Mouse (Mus musculus) common myeloid progenitor, adult 5-6 weeks (primary cell): ENCODE data around the gene Phf21b. TPM values are rescaled to one million over a fixed set of nuclear protein-coding genes. Genes with fewer than 3 reads are reported as not detected.
"Not testable (repeated sequence)": the region's sequence is repeated elsewhere in the genome, so short reads cannot be mapped to it uniquely, and the experiment has no call there.

Source experiments
- ATAC-seq: replicated peaks from 2 replicates; pipeline ENCODE4 v1.8.0; 2016; ENCODE audit warnings: low read depth, mild to moderate bottlenecking, moderate TSS enrichment, inconsistent platforms; ENCODE audit not compliant: poor library complexity, severe bottlenecking
- total RNA-seq: library from RNA; stranded (forward); fragments of 200-1000, 187-1606 nt; gene quantifications from 2 replicates; pipeline ENCODE4 v1.2.3, GENCODE M21; 2017

The Phf21b gene
- total RNA-seq, 1 experiment from 2014 or later = 5.3 TPM

- ATAC-seq = no peak
These were observed 68.7 kb downstream of the Phf21b start for GRCm38 (mm10) chr15:84787161-84787560.

- ATAC-seq = no peak
These were observed 71.0 kb downstream of the Phf21b start for GRCm38 (mm10) chr15:84784812-84785211.

- ATAC-seq = no peak
These were observed 77.3 kb downstream of the Phf21b start for GRCm38 (mm10) chr15:84778587-84778986.

GRCm38 (mm10) chr15:84775421-84776174 lies 80.3 kb downstream of the Phf21b start:
- no peak for ATAC-seq

GRCm38 (mm10) chr15:84772191-84773111 lies 83.4 kb downstream of the Phf21b start:
- peak; percentile 58; the same call in 1 of the 2 replicates for ATAC-seq

GRCm38 (mm10) chr15:84769641-84770341 lies 86.1 kb downstream of the Phf21b start:
- no peak for ATAC-seq

- ATAC-seq = not testable (repeated sequence)
These were observed 87.3 kb downstream of the Phf21b start for GRCm38 (mm10) chr15:84768531-84768930.

GRCm38 (mm10) chr15:84766621-84767020 lies 89.2 kb downstream of the Phf21b start:
- ATAC-seq = no peak

GRCm38 (mm10) chr15:84763423-84763812 lies 92.4 kb downstream of the Phf21b start:
- no peak for ATAC-seq

GRCm38 (mm10) chr15:84762712-84763422 lies 93.0 kb downstream of the Phf21b start:
- no peak for ATAC-seq

- peak; percentile 66; the same call in 1 of the 2 replicates for ATAC-seq
These were observed 97.4 kb downstream of the Phf21b start for GRCm38 (mm10) chr15:84758493-84758892.

- no peak for ATAC-seq
These were observed 99.4 kb downstream of the Phf21b start for GRCm38 (mm10) chr15:84756426-84756825.

- peak; percentile 84 for ATAC-seq
These were observed 100.9 kb downstream of the Phf21b start for GRCm38 (mm10) chr15:84754987-84755386.

- no peak for ATAC-seq
These were observed 110.0 kb downstream of the Phf21b start for GRCm38 (mm10) chr15:84745831-84746230.

GRCm38 (mm10) chr15:84744308-84744707 lies 111.5 kb downstream of the Phf21b start:
- no peak for ATAC-seq

GRCm38 (mm10) chr15:84743347-84743746 lies 112.5 kb downstream of the Phf21b start:
- no peak for ATAC-seq

- ATAC-seq = no peak
These were observed 114.3 kb downstream of the Phf21b start for GRCm38 (mm10) chr15:84741573-84741972.

GRCm38 (mm10) chr15:84738246-84738645 lies 117.6 kb downstream of the Phf21b start:
- ATAC-seq = no peak

- no peak for ATAC-seq
These were observed 118.9 kb downstream of the Phf21b start for GRCm38 (mm10) chr15:84736994-84737346.
